Mouse (Mus musculus) hindbrain, embryonic 10.5 days (tissue): ENCODE results near the gene Psen1. TPM values are rescaled to one million over a fixed set of nuclear protein-coding genes. Genes with fewer than 3 reads are reported as not detected.

Experiments used
- DNase-seq: peaks from one replicate; pipeline ENCODE4 v3.0.0-alpha.2; 2017; ENCODE audit warnings: low spot score
- H3K27ac ChIP-seq: fragments of 300-500 bp; sonication (generic); 2 replicates; pipeline ENCODE4 v1.5.1; 2016; ENCODE audit warnings: mild to moderate bottlenecking, moderate library complexity
- H3K27me3 ChIP-seq: fragments of 300-500 bp; sonication (generic); 2 replicates; pipeline ENCODE4 v1.6.1; 2016; ENCODE audit warnings: mild to moderate bottlenecking; ENCODE audit not compliant: poor library complexity, insufficient read depth, severe bottlenecking
- H3K36me3 ChIP-seq: fragments of 300-500 bp; sonication (generic); 2 replicates; pipeline ENCODE4 v1.6.1; 2016; ENCODE audit warnings: mild to moderate bottlenecking, moderate library complexity
- H3K4me1 ChIP-seq: fragments of 300-500 bp; sonication (generic); replicated peaks from 2 replicates; pipeline ENCODE4 v1.6.1; 2016; ENCODE audit warnings: mild to moderate bottlenecking
- H3K4me3 ChIP-seq: fragments of 300-500 bp; sonication (generic); 2 replicates; pipeline ENCODE4 v1.5.1; 2016; ENCODE audit warnings: mild to moderate bottlenecking, moderate library complexity
- H3K9me3 ChIP-seq: fragments of 300-500 bp; sonication (generic); 2 replicates; pipeline ENCODE4 v1.6.1; 2016; ENCODE audit warnings: mild to moderate bottlenecking, moderate library complexity
- WGBS: fragments of 180-500 bp; shearing (Covaris S2); methylation state at CpG from one replicate; pipeline ENCODE4 v1.1.7; 2016; 5-methylcytosine and 5-hydroxymethylcytosine counted together
- polyA plus RNA-seq: library from polyadenylated mRNA; unstranded; fragments of >200 nt; fragmentation: Nextera tagmentation; extraction: Ambion mirVana; gene quantifications from 2 replicates; pipeline ENCODE4 v1.2.1, GENCODE M21; 2016

Gene Psen1
- polyA plus RNA-seq, 1 experiment from 2014 or later, result 70.4 TPM

DNA sequence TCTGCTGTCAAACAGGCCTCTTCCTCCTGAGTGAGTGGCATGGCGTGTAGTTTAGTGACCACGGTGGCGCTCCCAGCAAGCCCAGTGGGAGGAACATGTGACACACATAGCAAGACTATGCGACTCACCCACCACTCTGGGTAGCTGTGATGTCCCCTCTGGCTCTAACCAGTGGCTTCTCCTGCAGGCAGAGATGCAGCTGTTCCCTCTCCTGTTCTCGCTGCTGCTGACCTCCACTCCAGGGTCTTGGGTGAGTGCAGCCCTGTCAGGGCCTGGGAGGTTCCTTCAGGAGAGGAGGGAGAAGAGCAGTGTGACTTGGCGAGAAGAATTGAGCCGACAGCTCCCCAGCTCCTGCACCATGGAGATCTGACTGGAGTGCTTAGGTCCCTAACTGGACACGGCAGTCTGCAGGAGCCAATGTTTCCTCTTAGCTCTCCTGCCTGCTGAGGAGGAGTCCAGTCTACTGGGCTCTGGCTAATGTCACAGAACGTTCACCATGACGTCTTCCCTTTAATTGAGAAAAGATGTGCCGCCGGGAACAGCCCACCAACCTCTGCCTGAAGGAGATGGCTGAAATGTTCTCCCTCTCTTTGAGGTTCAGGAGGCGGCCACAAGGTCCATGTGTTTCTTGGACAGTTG, 78.1 kb downstream of the Psen1 start:
- H3K9me3 ChIP-seq, result no peaks in the 10 kb centered on the region
- no peak overlapping the region for H3K27ac ChIP-seq
- DNase-seq, result no peak
- H3K36me3 ChIP-seq, result no peaks in the 10 kb centered on the region
- H3K4me1 ChIP-seq, result peaks cover 66% of the 10 kb centered on the region
- H3K4me3 ChIP-seq, result no peak overlapping the region
- H3K27me3 ChIP-seq, result peaks cover 54% of the 10 kb centered on the region
- WGBS, result 76% methylated on average over 13 of the region's 13 CpGs

DNA sequence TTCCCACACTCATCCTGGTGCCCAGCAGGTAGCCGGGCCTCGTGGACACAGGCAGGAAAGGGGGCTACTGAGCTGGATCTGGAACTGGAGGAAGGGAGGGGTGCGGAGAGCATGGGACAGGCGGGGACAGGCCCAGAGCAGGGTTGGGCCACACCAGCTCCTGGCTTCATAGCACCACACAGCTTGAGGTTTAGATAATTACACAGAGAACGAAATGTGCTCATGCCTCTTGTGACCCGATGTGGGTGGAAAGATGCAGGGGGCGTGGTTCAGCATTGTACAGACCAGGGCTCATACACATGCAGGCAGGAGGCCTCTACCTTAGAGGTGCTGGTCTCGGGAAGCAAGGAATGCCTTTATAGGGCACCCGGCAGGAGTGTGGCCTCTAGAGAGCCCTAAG, 79.9 kb downstream of the Psen1 start:
- Histone ChIP-seq H3K4me1 (peaks cover 52% of the 10 kb centered on the region), H3K27ac (0 out of 2 replicates have a peak overlapping the region, but pooled peaks have one; percentile 29), H3K4me3 (no peak overlapping the region), H3K36me3 (no peaks in the 10 kb centered on the region), H3K27me3 (peaks cover 60% of the 10 kb centered on the region), H3K9me3 (no peaks in the 10 kb centered on the region)
- DNase-seq, result no peak
- 66% methylated on average over 9 of the region's 9 CpGs for WGBS

DNA sequence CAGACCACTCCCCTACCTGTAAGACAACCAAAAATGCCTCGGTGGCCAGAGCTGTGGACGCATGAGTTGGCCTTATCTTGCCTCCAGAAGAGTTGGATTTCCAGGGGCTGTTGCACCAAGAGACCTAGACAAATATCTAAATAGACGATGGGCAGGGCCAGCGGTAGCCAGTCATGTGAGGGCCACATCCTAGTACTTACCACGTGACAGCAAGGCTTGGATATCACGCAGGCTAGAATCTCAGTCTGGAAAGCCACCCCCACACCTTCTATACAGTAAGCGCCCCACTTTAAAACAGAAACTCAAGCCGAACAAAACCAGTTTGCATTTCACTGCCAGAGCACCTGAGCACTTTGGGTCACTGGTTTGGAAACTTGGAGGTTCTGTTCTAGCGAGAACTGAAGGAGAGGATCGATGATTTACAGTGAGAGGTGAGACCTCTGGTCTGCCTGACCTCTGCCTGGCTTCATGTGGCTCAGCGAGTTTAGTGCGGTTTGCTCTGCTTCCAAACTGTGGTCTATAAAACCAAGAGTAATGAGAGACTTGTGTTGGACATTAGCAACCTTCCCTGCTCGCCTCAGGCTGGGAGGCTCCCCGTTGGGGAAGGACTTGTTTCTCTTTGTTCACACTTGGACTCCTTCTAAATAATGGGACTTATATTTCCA, 80.4 kb downstream of the Psen1 start:
- Histone ChIP-seq H3K9me3 (no peaks in the 10 kb centered on the region), H3K4me3 (no peak overlapping the region), H3K27me3 (peaks cover 57% of the 10 kb centered on the region), H3K27ac (no peak overlapping the region), H3K4me1 (peaks cover 47% of the 10 kb centered on the region), H3K36me3 (no peaks in the 10 kb centered on the region)
- DNase-seq, result no peak
- WGBS, result 81% methylated on average over 14 of the region's 14 CpGs

DNA sequence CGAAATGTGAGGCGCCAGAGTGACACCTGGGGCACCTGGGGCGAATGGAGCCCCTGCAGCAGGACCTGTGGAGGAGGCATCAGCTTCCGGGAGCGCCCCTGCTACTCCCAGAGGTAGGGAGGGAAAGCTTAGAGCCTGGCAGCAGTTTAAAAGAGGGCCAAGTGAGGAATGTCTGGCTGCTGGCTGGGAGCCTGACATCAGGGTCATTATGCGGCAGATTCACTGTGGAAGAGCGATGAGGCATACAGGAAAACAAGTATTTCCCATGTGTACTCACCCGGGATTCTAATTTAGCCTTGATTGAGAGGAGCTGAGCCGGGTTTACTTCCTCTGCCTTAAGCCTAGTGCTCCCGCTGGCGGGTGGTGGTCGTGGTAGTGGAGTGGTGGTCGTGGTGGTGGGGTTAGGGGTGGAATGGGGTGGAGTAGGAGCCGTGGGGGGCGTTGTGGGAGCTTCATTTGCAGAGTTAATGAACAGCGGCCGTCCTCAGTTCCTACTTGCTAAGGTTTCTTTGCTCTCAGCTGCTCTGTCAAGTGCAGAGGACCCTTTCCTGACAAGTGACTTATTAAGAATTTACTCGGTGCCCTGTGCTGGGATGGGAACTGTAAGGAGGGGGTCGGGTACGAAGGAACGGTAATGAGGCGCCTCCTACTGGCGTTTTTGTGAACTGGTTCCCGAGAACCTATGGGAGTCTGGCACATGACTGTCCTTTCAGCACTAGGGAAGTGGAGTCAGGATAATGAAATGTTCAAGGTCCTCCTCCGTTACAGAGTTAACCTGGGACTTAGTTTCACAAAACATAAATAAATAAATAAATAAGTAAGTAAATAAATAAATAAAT, 82.7 kb downstream of the Psen1 start:
- WGBS, result 6% methylated on average over 25 of the region's 25 CpGs

DNA sequence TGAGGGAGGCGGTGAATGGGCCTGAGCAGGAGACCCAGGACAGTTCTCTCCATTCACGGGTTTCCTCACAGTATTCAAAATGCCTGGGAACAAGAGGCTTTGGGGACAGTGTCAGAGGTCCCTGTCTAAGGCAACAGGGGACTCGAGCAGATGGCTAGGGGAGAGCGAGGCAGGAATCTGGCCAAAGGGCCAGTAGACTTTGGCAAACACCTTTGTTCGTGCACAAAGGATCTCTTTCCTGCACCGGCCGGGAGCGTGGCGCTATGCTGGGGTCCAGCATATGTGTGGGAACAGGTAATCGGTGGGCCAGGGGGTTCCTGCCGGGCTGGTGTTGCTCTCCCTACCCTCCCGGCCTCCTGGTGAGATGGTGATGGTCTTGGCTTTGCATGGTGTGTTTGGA, 87.7 kb downstream of the Psen1 start:
- Histone ChIP-seq H3K4me1 (peaks cover 24% of the 10 kb centered on the region), H3K9me3 (no peaks in the 10 kb centered on the region), H3K27me3 (0 out of 2 replicates have a peak, but pooled peaks cover 6% of the 10 kb centered on the region), H3K27ac (peak overlapping the region; percentile 62), H3K4me3 (no peak overlapping the region), H3K36me3 (no peaks in the 10 kb centered on the region)
- DNase-seq, result no peak
- 53% methylated on average over 12 of the region's 12 CpGs for WGBS

More for the DNA sequence above, 82.7 kb downstream of the Psen1 start:
- H3K27ac ChIP-seq, result peak overlapping the region; percentile 10; the same call in 1 of the 2 replicates
- no peaks in the 10 kb centered on the region for H3K9me3 ChIP-seq
- peaks cover 39% of the 10 kb centered on the region; the same call in 1 of the 2 replicates for H3K27me3 ChIP-seq
- H3K36me3 ChIP-seq, result no peaks in the 10 kb centered on the region
- DNase-seq, result peak; percentile 82
- H3K4me3 ChIP-seq, result peak overlapping the region; percentile 38
- peaks cover 41% of the 10 kb centered on the region for H3K4me1 ChIP-seq

DNA sequence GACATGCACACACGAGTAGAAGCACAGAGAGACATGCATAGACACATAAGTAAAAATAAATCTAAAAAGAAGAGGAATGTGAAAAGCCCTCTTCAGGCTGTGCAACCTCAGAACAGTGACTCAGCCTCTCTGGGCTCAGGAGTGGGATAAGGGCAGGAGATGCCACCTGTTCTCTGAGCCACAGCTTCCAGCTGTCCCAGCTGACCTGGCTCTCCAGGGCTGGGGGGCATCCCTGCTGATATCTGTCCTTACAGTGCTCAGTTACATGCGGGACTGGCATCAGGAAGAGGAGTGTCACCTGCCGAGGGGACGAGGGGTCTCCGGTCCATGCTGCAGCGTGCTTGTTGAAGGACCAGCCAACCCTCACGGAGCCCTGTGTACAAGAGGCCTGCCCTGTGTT, 88.8 kb downstream of the Psen1 start:
- no peak for DNase-seq
- 90% methylated on average over 7 of the region's 7 CpGs for WGBS
- Histone ChIP-seq H3K27ac (no peak overlapping the region), H3K4me1 (peaks cover 29% of the 10 kb centered on the region), H3K27me3 (0 out of 2 replicates have a peak, but pooled peaks cover 3% of the 10 kb centered on the region), H3K4me3 (no peak overlapping the region), H3K9me3 (no peaks in the 10 kb centered on the region), H3K36me3 (no peaks in the 10 kb centered on the region)

DNA sequence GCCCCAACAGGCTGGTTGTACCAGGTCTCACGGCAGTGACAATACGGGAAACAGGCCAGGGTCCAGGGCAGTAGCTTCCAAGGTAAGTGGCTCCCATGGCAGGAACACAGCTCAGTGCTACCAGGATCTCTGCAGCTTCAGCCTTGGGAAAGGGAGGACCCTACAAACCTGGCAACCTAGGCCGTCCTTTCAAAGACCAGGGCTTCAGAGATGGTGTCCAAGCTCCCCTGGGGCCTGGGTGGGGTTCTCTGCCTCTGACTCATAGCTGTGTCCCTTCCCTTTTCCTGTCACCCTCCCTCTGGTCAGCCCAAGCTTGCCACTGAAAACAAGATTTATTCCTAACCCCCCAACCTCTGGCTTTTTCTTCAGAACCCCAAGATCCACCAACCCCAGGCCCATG, 92.2 kb downstream of the Psen1 start:
- peak overlapping the region; percentile 13; the same call in 1 of the 2 replicates for H3K27ac ChIP-seq
- H3K4me1 ChIP-seq, result peaks cover 31% of the 10 kb centered on the region
- no peaks in the 10 kb centered on the region for H3K9me3 ChIP-seq
- H3K36me3 ChIP-seq, result no peaks in the 10 kb centered on the region
- H3K4me3 ChIP-seq, result no peak overlapping the region
- no peak for DNase-seq
- no peaks in the 10 kb centered on the region for H3K27me3 ChIP-seq
- 84% methylated on average over 3 of the region's 3 CpGs for WGBS

DNA sequence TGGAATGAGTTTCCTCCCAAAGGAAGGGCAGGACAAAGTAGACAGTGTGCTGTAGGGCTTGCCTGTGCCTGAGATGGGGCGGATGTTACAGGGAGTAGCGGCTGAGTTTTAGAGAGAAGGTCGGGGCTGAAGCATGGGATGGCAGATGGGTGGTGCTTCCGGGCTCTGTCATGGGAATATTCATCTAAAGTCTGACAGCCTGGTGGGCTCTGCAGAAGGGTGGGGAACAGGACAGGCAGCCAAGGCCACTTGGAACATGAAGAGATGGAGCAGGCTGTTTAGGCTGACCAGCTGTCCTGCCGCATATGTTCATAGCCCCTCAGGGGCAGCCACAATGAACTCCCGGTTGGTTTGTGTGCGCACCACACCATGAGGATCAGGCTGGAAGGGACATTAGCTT, 93.3 kb downstream of the Psen1 start:
- 73% methylated on average over 7 of the region's 7 CpGs for WGBS
- H3K36me3 ChIP-seq, result no peaks in the 10 kb centered on the region
- DNase-seq, result peak; percentile 25
- H3K27ac ChIP-seq, result peak overlapping the region; percentile 68
- H3K4me1 ChIP-seq, result peaks cover 21% of the 10 kb centered on the region
- no peaks in the 10 kb centered on the region for H3K9me3 ChIP-seq
- H3K27me3 ChIP-seq, result no peaks in the 10 kb centered on the region
- H3K4me3 ChIP-seq, result no peak overlapping the region

DNA sequence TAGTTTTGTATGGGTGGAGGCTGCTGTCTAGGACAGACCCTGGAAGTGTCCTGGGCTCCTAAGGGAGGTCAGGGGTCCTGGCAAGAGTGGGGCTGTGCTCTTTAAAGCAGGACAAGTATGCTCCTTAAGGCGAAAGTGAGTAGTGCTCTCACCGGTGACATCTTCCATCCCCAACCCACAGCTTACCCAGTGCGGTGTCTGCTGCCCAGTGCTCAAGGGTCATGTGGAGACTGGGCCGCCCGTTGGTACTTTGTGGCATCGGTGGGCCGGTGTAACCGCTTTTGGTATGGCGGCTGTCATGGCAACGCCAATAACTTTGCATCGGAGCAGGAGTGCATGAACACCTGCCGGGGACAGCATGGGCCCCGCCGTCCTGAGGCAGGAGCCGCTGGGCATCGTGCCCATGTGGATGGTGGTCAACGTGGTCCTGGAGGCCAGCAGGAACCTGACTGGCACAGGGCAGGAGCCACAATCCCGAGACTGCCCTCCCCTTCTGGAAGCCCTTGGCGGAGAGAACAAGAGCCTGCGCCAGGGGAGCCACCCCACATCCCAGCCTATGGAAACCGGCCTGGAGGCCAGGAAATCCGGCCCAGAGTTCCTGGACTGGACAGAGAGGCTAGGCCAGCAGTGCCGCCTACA, 93.8 kb downstream of the Psen1 start:
- Histone ChIP-seq H3K27ac (peak overlapping the region; percentile 68), H3K4me1 (peaks cover 23% of the 10 kb centered on the region), H3K27me3 (no peaks in the 10 kb centered on the region), H3K4me3 (no peak overlapping the region), H3K36me3 (no peaks in the 10 kb centered on the region), H3K9me3 (no peaks in the 10 kb centered on the region)
- 75% methylated on average over 23 of the region's 23 CpGs for WGBS
- no peak for DNase-seq

DNA sequence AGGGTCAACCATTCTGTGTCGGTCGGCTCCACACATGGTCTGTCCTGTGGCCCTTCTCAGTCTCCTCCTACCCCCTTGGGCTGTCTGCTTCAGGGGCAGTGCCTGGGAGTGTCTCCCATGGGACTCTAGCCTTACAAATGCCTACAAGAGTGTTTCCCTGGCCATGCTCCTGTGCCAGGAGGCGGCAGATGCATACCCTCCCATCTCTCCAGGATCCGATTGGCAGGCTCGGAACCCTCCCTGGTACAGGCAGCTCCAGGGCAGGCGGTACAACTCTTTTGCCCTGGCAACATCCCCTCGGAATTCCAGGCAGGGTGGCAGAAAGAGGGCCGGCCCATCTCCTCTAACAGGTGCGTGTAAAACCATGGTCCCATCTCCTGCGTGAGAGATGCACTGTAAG, 94.7 kb downstream of the Psen1 start:
- peaks cover 24% of the 10 kb centered on the region for H3K4me1 ChIP-seq
- no peak overlapping the region for H3K27ac ChIP-seq
- H3K4me3 ChIP-seq, result no peak overlapping the region
- H3K9me3 ChIP-seq, result no peaks in the 10 kb centered on the region
- WGBS, result 92% methylated on average over 10 of the region's 10 CpGs
- H3K27me3 ChIP-seq, result no peaks in the 10 kb centered on the region
- no peaks in the 10 kb centered on the region for H3K36me3 ChIP-seq
- DNase-seq, result no peak
